Mouse (Mus musculus) thymus, adult 18-20 months (tissue): ENCODE measurements around the gene Insl6.

Experiments used
- DNase-seq, 2 experiments: peaks; one replicate each; pipeline ENCODE4 v3.0.0; 2022; ENCODE audit warnings: mixed read lengths in 2 of 2

The Insl6 gene

GRCm38 (mm10) chr19:29285451-29285869 lies 39.7 kb downstream of the Insl6 start:
- no peak for DNase-seq

- DNase-seq = no peak
Measured at GRCm38 (mm10) chr19:29278944-29279587, 46.1 kb downstream of the Insl6 start.

DNA sequence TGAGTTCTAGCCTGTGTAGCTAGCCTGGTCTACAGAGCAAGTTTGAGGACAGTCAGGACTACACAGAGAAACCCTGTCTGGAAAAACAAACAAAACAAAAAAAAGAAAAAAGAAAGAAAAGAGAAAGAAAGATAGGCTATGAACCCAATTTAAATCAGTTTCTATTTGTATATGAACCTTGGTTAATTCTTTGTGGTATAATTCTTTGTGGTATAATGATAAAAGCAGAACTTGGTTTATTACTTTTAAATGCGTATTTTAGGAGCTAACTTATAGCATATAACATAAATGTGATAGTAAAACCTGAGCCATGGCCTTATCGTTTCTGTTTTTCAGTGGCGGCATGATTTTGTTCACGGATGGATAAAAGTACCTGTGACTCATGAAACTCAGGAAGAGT lies 48.7 kb downstream of the Insl6 start:
- no peak for DNase-seq

- no peak for DNase-seq
Measured at GRCm38 (mm10) chr19:29272011-29272809, 52.9 kb downstream of the Insl6 start.
